Mouse (Mus musculus) heart, embryonic 14.5 days (tissue): Measurements from ENCODE around the gene Sept9. TPM values are rescaled to one million over a fixed set of nuclear protein-coding genes. Genes with fewer than 3 reads are reported as not detected.

Source experiments
- ATAC-seq: fragments of 200-750 bp; cut with Nextera tagmentation; 2 replicates; pipeline ENCODE4 v1.8.0; 2017; ENCODE audit warnings: low read depth, moderate TSS enrichment; ENCODE audit not compliant: insufficient number of reproducible peaks, insufficient read depth, low FRiP score
- H3K27ac ChIP-seq, 2 experiments: fragments of 200-500 bp in 1 of 2; fragments of 300-500 bp in 1 of 2; sonication (generic) in 1 of 2; replicated peaks in 1 of 2; 2 replicates each; pipeline ENCODE4 v1.5.1; 2012 to 2014; ENCODE audit warnings: low read depth in 2 of 2, low read length in 2 of 2, control low read depth in 1 of 2, mild to moderate bottlenecking in 1 of 2, mixed read lengths in 1 of 2; ENCODE audit not compliant: control insufficient read depth in 1 of 2, insufficient read depth in 1 of 2
- H3K27me3 ChIP-seq: fragments of 300-500 bp; sonication (generic); 2 replicates; pipeline ENCODE4 v1.6.1; 2014; ENCODE audit warnings: mild to moderate bottlenecking, low read length, control low read depth; ENCODE audit not compliant: control insufficient read depth, insufficient read depth
- H3K36me3 ChIP-seq: fragments of 300-500 bp; sonication (generic); 2 replicates; pipeline ENCODE4 v1.6.1; 2014; ENCODE audit warnings: mild to moderate bottlenecking, control low read depth, low read length, mixed read lengths; ENCODE audit not compliant: control insufficient read depth, insufficient read depth
- H3K4me1 ChIP-seq, 2 experiments: fragments of 200-500 bp in 1 of 2; fragments of 300-500 bp in 1 of 2; sonication (generic) in 1 of 2; 2 replicates each; pipeline ENCODE4 v1.6.1; 2012 to 2014; ENCODE audit warnings: low read length in 2 of 2, control low read depth in 1 of 2, mixed read lengths in 1 of 2; ENCODE audit not compliant: control insufficient read depth in 2 of 2, insufficient read depth in 2 of 2
- H3K4me2 ChIP-seq: fragments of 300-500 bp; sonication (generic); 2 replicates; pipeline ENCODE4 v1.6.1; 2014; ENCODE audit warnings: mild to moderate bottlenecking, low read length
- H3K4me3 ChIP-seq, 2 experiments: fragments of 200-500 bp in 1 of 2; fragments of 300-500 bp in 1 of 2; sonication (generic) in 1 of 2; 2 replicates each; pipeline ENCODE4 v1.5.1; 2012 to 2014; ENCODE audit warnings: low read length in 2 of 2, mild to moderate bottlenecking in 2 of 2, control low read depth in 1 of 2, low read depth in 1 of 2, moderate library complexity in 1 of 2; ENCODE audit not compliant: control insufficient read depth in 1 of 2, insufficient read depth in 1 of 2
- H3K9ac ChIP-seq: fragments of 300-500 bp; sonication (generic); 2 replicates; pipeline ENCODE4 v1.6.1; 2014; ENCODE audit warnings: mild to moderate bottlenecking, low read length
- H3K9me3 ChIP-seq: fragments of 300-500 bp; sonication (generic); 2 replicates; pipeline ENCODE4 v1.6.1; 2016; ENCODE audit warnings: low read length, control low read depth; ENCODE audit not compliant: control insufficient read depth
- WGBS: fragments of 180-500 bp; shearing (Covaris S2); extraction: QIAGEN DNeasy Blood & Tissue Kit; methylation state at CpG from one replicate; pipeline ENCODE4 v1.1.7; 2014; 5-methylcytosine and 5-hydroxymethylcytosine counted together
- polyA plus RNA-seq: library from polyadenylated mRNA; unstranded; fragments of >200 nt; fragmentation: Nextera tagmentation; extraction: Ambion mirVana; gene quantifications from 2 replicates; pipeline ENCODE4 v1.2.1, GENCODE M21; 2014

Gene Sept9
- polyA plus RNA-seq, 1 experiment from 2014 or later, result 51.8 TPM

DNA sequence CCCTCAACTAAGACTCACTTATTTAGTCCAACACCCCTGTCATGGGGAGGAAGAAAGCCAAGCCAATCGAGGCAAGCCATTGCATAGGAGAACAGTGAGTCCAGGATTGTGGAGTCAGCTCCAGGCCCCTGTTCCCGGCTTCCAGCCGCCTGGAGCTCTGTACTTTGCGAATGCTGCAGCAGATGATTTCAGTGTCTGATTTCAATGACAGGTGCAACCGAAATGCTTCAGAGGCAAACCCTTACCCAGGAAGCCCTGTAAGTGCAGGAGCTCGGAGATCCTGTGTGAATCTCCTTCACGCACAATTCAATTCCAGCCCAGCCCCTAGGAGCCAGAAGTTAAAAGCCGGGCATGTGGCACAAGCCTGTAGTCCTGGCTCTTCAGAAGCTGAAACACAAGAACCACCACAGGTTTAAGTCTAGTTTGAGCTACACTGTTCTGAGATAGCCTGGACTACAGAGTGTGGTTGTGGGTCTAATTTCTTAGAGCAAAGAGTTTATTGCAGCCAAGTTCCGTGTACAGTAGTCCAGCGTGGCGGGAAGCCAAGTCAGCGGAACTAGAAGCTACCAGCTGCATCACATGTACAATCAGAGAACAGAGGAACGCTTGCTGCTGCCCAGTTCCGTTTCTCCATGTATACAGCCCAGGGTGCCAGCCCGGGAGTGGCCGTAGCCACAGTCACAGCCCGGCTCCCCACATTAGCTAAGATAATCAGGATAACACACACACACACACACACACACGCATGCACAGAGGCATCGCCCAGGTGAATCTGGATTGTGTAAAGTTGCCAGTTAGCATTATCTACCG, 31.0 kb upstream of the Sept9 start:
- Histone ChIP-seq H3K27ac (no peak overlapping the region), H3K4me3 (no peak overlapping the region), H3K4me2 (no peak overlapping the region), H3K9me3 (peaks cover 6% of the 10 kb centered on the region; the same call in 1 of the 2 replicates), H3K36me3 (no peaks in the 10 kb centered on the region), H3K27me3 (no peaks in the 10 kb centered on the region), H3K9ac (no peak overlapping the region), H3K4me1 (peaks cover under 1 to 4% of the 10 kb centered on the region in 2 experiments; a peak in 3 of 4 replicates)
- 79% methylated on average over 20 of the region's 20 CpGs for WGBS
- no peak for ATAC-seq

DNA sequence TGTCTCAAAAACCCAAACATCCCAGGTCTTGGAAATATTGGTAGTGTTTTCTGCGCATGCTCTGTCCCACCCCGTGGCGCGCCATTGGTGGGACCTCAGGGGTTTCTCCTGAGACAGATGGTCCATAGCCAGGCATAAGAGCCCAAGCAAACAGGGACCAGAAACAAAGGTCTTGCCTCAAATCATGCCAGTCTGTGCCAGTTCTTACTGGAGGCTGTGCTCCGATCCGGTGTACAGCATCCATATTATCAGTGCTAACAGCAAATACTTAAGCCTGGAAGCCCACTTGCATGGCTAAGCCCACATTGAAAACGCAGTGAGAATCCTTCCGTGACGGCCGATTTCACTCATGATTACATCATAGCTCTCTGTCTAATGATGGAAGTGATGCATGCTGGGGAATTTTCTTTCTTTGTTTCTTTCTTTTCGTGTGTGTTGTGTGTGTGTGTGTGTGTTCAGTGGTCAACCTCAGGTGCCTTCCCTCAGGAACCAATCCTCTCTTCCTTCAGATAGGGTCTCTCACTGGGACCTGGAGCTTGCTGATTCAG, 30.3 kb upstream of the Sept9 start:
- Histone ChIP-seq H3K9me3 (peaks cover under 1% of the 10 kb centered on the region; the same call in 1 of the 2 replicates), H3K27ac (no peak overlapping the region), H3K9ac (no peak overlapping the region), H3K36me3 (no peaks in the 10 kb centered on the region), H3K4me2 (no peak overlapping the region), H3K4me3 (no peak overlapping the region), H3K27me3 (no peaks in the 10 kb centered on the region), H3K4me1 (peaks cover 0 to 1% of the 10 kb centered on the region in 2 experiments; a peak in 1 of 4 replicates)
- no peak for ATAC-seq
- WGBS, result 90% methylated on average over 11 of the region's 11 CpGs

- Histone ChIP-seq H3K27ac (no peak overlapping the region), H3K4me1 (peaks cover 4 to 9% of the 10 kb centered on the region in 2 experiments), H3K9ac (no peak overlapping the region), H3K4me3 (no peak overlapping the region), H3K9me3 (no peaks in the 10 kb centered on the region), H3K4me2 (no peak overlapping the region), H3K27me3 (no peaks in the 10 kb centered on the region), H3K36me3 (no peaks in the 10 kb centered on the region)
- 87% methylated on average over 19 of the region's 19 CpGs for WGBS
- no peak for ATAC-seq
These were observed 29.5 kb upstream of the Sept9 start for GRCm38 (mm10) chr11:117169801-117170565.

DNA sequence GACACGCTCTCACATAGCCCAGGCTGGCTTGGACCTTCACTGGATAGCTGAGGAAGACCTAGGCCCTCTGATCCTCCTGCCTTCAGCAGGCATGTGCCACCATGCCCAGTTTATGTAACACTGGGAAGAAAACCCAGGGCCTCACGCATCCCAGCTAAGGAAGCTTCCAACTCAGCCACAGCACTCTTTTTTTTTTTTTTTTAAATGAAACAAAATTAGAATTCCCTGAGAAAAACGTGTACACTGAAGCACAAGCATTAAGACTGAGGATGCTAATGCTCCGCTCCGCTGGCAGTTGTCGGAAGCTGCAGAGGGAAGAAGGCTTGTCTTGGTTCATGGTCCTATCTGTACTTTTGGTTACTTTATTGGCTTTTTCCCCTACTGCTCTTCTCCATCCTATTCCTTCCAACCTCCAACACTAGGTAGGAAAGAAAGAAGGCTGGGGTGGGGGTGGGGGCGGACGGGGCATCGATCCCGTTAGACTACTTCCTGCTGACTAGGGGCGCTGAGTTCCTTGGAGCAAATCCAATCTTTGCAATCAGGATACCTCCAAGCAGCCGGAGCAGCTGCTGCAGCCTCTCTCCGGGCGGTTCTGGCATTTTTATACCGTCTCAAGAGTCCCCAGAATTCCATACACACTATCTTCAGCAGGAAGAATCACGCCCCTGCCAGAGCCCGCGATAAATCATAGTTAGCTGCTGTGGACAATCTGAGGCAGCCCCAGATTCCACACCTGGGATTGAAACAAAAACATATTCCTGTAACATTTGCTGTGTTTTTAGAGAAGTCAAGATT, 25.2 kb upstream of the Sept9 start:
- H3K4me1 ChIP-seq, result peaks cover 6 to 13% of the 10 kb centered on the region in 2 experiments
- H3K9me3 ChIP-seq, result no peaks in the 10 kb centered on the region
- H3K36me3 ChIP-seq, result no peaks in the 10 kb centered on the region
- ATAC-seq, result no peak
- H3K9ac ChIP-seq, result peak overlapping the region; percentile 49
- peak overlapping the region; percentile 61 for H3K4me2 ChIP-seq
- peak overlapping the region; percentile 36 to 47; a peak in 2 of 4 replicates for H3K27ac ChIP-seq
- 38% methylated on average over 18 of the region's 18 CpGs for WGBS
- H3K27me3 ChIP-seq, result no peaks in the 10 kb centered on the region
- peak overlapping the region; percentile 16 to 21 for H3K4me3 ChIP-seq

DNA sequence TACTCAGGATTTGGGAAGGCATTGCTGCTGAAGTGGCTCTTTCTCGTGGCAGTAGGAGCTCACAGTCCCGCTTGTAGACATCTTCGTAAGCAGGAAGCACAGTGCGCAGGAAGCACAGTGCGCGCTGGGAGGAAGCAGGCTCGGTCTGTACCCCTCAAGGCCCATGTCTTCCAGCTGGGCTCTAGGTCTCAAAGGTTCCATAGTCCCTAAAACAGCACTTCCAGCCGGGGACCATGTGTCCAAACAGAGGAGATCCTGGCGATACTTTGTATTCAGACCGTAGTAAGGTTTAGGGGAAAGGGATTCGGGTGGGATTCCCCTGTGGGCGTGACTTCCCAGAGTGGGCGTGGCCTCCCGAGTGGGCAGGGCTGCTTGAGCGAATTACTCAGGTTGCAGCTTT, 24.5 kb upstream of the Sept9 start:
- H3K4me2 ChIP-seq, result peak overlapping the region; percentile 61
- H3K27ac ChIP-seq, result peak overlapping the region; percentile 36 to 47; a peak in 2 of 4 replicates
- peaks cover 6 to 13% of the 10 kb centered on the region in 2 experiments for H3K4me1 ChIP-seq
- H3K4me3 ChIP-seq, result peak overlapping the region; percentile 16 to 21
- no peaks in the 10 kb centered on the region for H3K27me3 ChIP-seq
- H3K9me3 ChIP-seq, result peaks cover 2% of the 10 kb centered on the region; the same call in 1 of the 2 replicates
- no peak for ATAC-seq
- WGBS, result 48% methylated on average over 15 of the region's 15 CpGs
- H3K36me3 ChIP-seq, result no peaks in the 10 kb centered on the region
- peak overlapping the region; percentile 49 for H3K9ac ChIP-seq

DNA sequence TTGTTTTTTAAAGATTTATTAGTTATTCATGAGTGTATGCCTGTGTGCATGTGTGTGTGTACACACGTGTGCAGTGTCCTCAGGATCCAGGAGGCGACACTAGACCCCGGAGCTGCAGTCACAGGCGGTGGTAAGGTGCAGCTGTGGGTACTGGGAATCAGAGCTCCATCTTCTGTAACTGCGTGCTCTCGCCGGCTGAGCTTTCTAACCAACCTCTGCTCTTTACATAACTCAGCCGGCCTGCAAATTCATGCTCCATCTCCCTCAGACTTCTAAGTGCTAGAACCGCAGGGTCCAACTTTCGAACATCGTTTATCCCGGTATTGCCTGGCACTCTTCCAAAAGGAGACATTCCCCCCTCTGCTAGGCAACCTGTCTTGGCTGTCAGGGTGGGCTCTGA, 24.0 kb upstream of the Sept9 start:
- no peak for ATAC-seq
- H3K4me1 ChIP-seq, result peaks cover 6 to 13% of the 10 kb centered on the region in 2 experiments
- WGBS, result 87% methylated on average over 12 of the region's 12 CpGs
- no peaks in the 10 kb centered on the region for H3K27me3 ChIP-seq
- H3K4me2 ChIP-seq, result no peak overlapping the region
- peaks cover 7% of the 10 kb centered on the region; the same call in 1 of the 2 replicates for H3K9me3 ChIP-seq
- no peaks in the 10 kb centered on the region for H3K36me3 ChIP-seq
- H3K4me3 ChIP-seq, result no peak overlapping the region
- H3K9ac ChIP-seq, result no peak overlapping the region
- no peak overlapping the region for H3K27ac ChIP-seq

DNA sequence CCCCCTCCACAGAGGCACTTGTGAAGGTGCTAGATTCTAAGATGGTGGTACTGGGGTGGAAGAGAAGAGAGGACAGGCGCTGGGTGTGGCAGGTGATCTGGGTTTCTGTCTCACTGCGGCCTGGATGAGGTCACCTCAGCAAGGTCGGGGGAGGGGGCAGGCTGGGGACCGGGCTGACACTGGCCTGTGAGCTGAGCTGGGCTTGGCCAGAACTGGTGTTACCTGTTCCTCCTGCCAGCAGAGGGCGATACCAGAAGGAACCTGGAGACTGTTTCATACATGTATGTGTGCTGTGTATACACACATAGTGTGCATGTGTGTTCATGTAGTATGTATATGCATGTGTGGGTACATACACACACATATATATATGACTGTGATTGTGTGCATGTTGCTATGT, 23.2 kb upstream of the Sept9 start:
- WGBS, result 35% methylated on average over 5 of the region's 5 CpGs
- Histone ChIP-seq H3K4me3 (no peak overlapping the region), H3K4me2 (no peak overlapping the region), H3K4me1 (peaks cover 6 to 13% of the 10 kb centered on the region in 2 experiments), H3K9me3 (peaks cover 13% of the 10 kb centered on the region; the same call in 1 of the 2 replicates), H3K27ac (no peak overlapping the region), H3K27me3 (no peaks in the 10 kb centered on the region), H3K36me3 (no peaks in the 10 kb centered on the region), H3K9ac (no peak overlapping the region)
- ATAC-seq, result no peak
